Mouse (Mus musculus): ENCODE measurements around the gene Auts2. TPM values are rescaled to one million over a fixed set of nuclear protein-coding genes. Genes with fewer than 3 reads are reported as not detected.

The Auts2 gene
- total RNA-seq, 2 experiments from 2014 or later: 43.4 to 57.3 TPM

GRCm38 (mm10) chr5:131547926-131548325 lies 995.2 kb downstream of the Auts2 start:
- DNase-seq (ENCODE audit: low spot score in 2 of 2): no peak

GRCm38 (mm10) chr5:131546414-131546813 lies 996.7 kb downstream of the Auts2 start:
- DNase-seq (ENCODE audit: low spot score in 2 of 2): no peak

- DNase-seq (ENCODE audit: low spot score in 2 of 2): no peak
Measured at GRCm38 (mm10) chr5:131544381-131544780, 998.8 kb downstream of the Auts2 start.

- DNase-seq (ENCODE audit: low spot score in 2 of 2): peak; percentile 56 to 70
Measured at GRCm38 (mm10) chr5:131538311-131538915, 1004.7 kb downstream of the Auts2 start.

GRCm38 (mm10) chr5:131537831-131538310 lies 1005.3 kb downstream of the Auts2 start:
- peak; percentile 26 to 47 for DNase-seq (ENCODE audit: low spot score in 2 of 2)

GRCm38 (mm10) chr5:131537155-131537830 lies 1005.9 kb downstream of the Auts2 start:
- peak; percentile 38 to 65 for DNase-seq (ENCODE audit: low spot score in 2 of 2)

- no peak for DNase-seq (ENCODE audit: low spot score in 2 of 2)
Measured at GRCm38 (mm10) chr5:131535752-131536151, 1007.4 kb downstream of the Auts2 start.

GRCm38 (mm10) chr5:131533815-131534214 lies 1009.3 kb downstream of the Auts2 start:
- DNase-seq (ENCODE audit: low spot score in 2 of 2): peak in 1 of 2 experiments; percentile 37

GRCm38 (mm10) chr5:131531744-131532552 lies 1011.2 kb downstream of the Auts2 start:
- no peak for DNase-seq (ENCODE audit: low spot score in 2 of 2)

GRCm38 (mm10) chr5:131530828-131531227 lies 1012.3 kb downstream of the Auts2 start:
- DNase-seq (ENCODE audit: low spot score in 2 of 2): no peak

- DNase-seq (ENCODE audit: low spot score in 2 of 2): no peak
Measured at GRCm38 (mm10) chr5:131526666-131527065, 1016.5 kb downstream of the Auts2 start.

- no peak for DNase-seq (ENCODE audit: low spot score in 2 of 2)
Measured at GRCm38 (mm10) chr5:131524900-131525465, 1018.2 kb downstream of the Auts2 start.

GRCm38 (mm10) chr5:131519560-131519959 lies 1023.6 kb downstream of the Auts2 start:
- DNase-seq (ENCODE audit: low spot score in 2 of 2): no peak

GRCm38 (mm10) chr5:131517677-131518076 lies 1025.5 kb downstream of the Auts2 start:
- DNase-seq (ENCODE audit: low spot score in 2 of 2): no peak

- DNase-seq (ENCODE audit: low spot score in 2 of 2): peak in 1 of 2 experiments; percentile 27
Measured at GRCm38 (mm10) chr5:131515707-131516407, 1027.3 kb downstream of the Auts2 start.

GRCm38 (mm10) chr5:131513753-131514152 lies 1029.4 kb downstream of the Auts2 start:
- DNase-seq (ENCODE audit: low spot score in 2 of 2): no peak

- DNase-seq (ENCODE audit: low spot score in 2 of 2): no peak
Measured at GRCm38 (mm10) chr5:131512617-131513016, 1030.5 kb downstream of the Auts2 start.

- DNase-seq (ENCODE audit: low spot score in 2 of 2): no peak
Measured at GRCm38 (mm10) chr5:131510659-131511058, 1032.5 kb downstream of the Auts2 start.

- DNase-seq (ENCODE audit: low spot score in 2 of 2): no peak
Measured at GRCm38 (mm10) chr5:131509315-131509714, 1033.8 kb downstream of the Auts2 start.

GRCm38 (mm10) chr5:131498865-131499264 lies 1044.3 kb downstream of the Auts2 start:
- no peak for DNase-seq (ENCODE audit: low spot score in 2 of 2)
